Mouse (Mus musculus): ENCODE data around the gene Gpatch8.

- TF ChIP-seq POLR2A (IDR thresholded peaks at IDR 0.05; ENCODE audit: low read depth, low read length), result no peak
- no peak for TF ChIP-seq CTCF (conservative IDR thresholded peaks at IDR 0.05; ENCODE audit: insufficient read depth, insufficient read length, low read depth, low read length)
Measured at GRCm38 (mm10) chr11:102576050-102576754, 20.0 kb upstream of the Gpatch8 start.

Measured in kidney, adult 2 months (tissue).